Comparison of ENCODE assay signal across 13 mouse cellular contexts in the genomic region with DNA sequence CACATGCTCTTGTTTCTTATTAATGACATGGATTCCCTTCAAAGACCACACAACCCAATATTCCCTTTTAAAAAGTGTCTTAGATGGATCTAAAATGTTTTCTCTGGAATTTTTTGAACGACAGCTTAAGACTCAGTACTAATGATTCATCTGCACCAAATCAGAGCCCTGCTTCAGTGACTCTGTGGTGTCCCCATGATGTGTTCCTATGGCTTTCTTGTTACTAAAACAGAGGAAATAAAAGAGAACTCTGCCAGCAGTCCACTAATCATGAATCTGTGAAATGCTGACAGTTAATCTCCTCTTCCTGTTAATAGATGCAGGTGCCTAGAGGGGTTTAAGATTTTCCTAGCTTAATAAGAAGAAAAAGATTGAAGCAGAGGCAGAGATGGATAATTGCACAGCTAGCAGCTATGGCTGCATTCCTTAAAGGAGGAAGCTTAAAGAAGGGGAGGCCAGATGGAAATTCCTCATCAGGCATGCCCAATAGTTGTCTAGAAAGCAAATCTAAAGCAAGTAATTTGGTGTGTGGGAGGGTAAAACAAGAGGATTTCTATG.
"Had no signal": no experiment of that assay in that cellular context is flagged by ENCODE, and none has a peak within 500 bp of the region (broad histone marks: within the 10 kb centered on the region; RNA-seq: fewer than 3 reads in every experiment).

No protein-coding gene starts in this region.

- H3K27me3 ChIP-seq: liver, embryonic 15.5 days; stomach, embryonic 15.5 days had no signal

- DNase-seq: kidney, adult 8-10 months; kidney, postnatal 25 days; lung, adult 2 months; lung, postnatal 36 days; right cerebral cortex, postnatal 4 days; spleen, adult 18-20 months; thymus, postnatal 36 days had no signal

- H3K36me3 ChIP-seq: limb, embryonic 10.5 days; liver, embryonic 15.5 days; stomach, embryonic 15.5 days had no signal

- ATAC-seq: lung, postnatal 0 days had no signal

- H3K9ac ChIP-seq: liver, embryonic 15.5 days; stomach, embryonic 15.5 days had no signal

- H3K9me3 ChIP-seq: limb, embryonic 10.5 days; liver, embryonic 15.5 days; stomach, embryonic 15.5 days had no signal

- H3K27ac ChIP-seq: left cerebral cortex, adult 2 months; limb, embryonic 10.5 days; liver, embryonic 15.5 days; stomach, embryonic 15.5 days had no signal

- H3K4me1 ChIP-seq: limb, embryonic 10.5 days; liver, embryonic 15.5 days; stomach, embryonic 15.5 days had no signal

- H3K4me2 ChIP-seq: liver, embryonic 11.5 days; liver, embryonic 15.5 days; stomach, embryonic 15.5 days had no signal

- H3K4me3 ChIP-seq: left cerebral cortex, adult 2 months; limb, embryonic 10.5 days; liver, embryonic 15.5 days; stomach, embryonic 15.5 days had no signal
